Mouse (Mus musculus) liver, adult 2 months (tissue): ENCODE data around the gene Vezf1.

Experiments
- CTCF ChIP-seq: fragments of 200-500 bp; IDR thresholded peaks from 2 replicates; pipeline ENCODE4 v1.5.1; 2011; ENCODE audit warnings: low read depth, low read length, control low read depth
- POLR2A ChIP-seq: fragments of 200-500 bp; IDR thresholded peaks from 2 replicates; pipeline ENCODE4 v1.6.1; 2011; ENCODE audit warnings: low read length, control low read depth; ENCODE audit not compliant: insufficient read depth; ENCODE audit errors: extremely low read depth

- TF ChIP-seq CTCF (no peak), POLR2A (no peak)
These were observed 10.3 kb upstream of the Vezf1 start for GRCm38 (mm10) chr11:88057788-88058187.
